Mouse (Mus musculus) adipocyte (in vitro differentiated cells): ENCODE results near the gene Galm.
"Not testable (repeated sequence)": the region's sequence is repeated elsewhere in the genome, so short reads cannot be mapped to it uniquely, and the experiment has no call there.

ENCODE experiments used
- DNase-seq: peaks from one replicate; pipeline ENCODE4 v3.0.0-alpha.2; 2016; ENCODE audit warnings: low spot score

Galm gene

DNA sequence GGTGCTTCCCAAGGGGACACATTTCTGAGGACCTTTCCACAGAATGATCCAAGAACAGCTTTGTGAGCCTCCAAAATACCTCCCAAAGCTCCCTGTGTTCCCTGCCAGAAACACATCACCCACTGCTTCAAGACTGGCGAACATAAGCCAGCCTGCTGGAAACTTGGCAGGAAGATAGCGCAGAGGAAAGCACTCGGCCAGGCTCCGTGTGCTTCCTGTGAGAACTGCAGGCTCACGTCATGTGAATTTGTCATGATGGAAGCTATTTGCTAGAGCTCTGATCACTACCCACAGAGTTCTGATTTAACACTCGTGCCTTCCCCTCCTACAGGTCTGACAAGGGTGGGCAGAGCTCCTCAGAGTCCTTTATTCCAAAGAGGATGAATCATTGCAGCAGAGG is 38.5 kb downstream of the Galm start:
- peak; percentile 59 for DNase-seq

DNA sequence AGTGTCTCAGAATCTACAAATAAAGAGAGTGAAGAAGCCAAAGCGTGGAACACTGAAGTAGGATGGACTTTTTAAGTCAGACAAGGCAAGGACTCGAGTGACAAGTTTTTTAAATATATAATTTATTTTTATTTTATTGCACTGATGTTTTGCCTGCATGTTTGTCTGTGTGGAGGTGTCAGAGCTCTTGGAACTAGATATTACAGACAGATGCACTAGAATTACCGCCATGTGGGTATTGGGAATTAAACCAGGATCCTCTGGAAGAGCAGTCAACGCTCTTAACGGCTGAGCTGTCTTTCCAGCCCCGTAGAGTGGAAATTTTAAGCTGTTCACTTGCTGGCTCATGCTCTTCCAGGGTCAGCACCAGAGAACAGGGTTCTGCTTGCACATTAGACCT is 39.1 kb downstream of the Galm start:
- DNase-seq: no peak

DNA sequence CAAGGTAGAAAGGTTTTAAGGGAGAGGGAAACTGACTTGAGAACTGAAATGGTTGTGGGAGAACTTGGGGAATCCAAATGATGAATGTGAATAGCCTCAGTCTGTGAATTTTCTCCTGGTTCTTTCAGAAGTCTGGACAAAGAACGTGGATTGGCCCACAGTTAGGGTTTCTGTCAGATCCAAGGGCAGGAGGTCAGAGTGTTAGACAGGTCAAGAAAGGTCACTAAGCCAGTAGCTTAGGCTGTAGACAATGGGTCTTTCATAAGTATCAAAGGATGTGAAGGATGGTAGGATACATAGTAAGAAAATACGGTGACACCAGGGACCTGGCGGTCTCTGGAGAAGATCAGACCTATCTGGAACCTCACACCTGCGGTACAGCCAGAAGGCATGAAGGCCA is 40.2 kb downstream of the Galm start:
- DNase-seq: no peak

DNA sequence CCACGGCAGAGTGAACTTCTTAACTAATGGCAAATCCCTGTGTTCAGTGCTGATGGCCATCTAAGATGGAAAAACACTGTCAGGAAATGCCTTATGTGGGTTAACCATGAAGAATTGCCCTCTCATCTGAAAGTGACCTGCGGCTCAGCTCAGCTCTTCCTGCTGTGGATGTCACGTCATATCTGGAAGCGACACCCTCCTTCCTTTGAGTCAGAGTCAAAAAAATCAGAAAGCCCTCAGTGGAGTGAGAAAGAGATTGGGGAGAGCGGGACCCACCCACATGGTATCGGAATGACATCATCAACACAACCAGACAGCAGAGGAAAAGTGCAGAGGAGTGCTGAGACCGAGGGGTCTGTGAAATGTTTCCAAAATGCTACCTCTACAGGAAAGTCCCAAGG is 40.6 kb downstream of the Galm start:
- DNase-seq: no peak

DNA sequence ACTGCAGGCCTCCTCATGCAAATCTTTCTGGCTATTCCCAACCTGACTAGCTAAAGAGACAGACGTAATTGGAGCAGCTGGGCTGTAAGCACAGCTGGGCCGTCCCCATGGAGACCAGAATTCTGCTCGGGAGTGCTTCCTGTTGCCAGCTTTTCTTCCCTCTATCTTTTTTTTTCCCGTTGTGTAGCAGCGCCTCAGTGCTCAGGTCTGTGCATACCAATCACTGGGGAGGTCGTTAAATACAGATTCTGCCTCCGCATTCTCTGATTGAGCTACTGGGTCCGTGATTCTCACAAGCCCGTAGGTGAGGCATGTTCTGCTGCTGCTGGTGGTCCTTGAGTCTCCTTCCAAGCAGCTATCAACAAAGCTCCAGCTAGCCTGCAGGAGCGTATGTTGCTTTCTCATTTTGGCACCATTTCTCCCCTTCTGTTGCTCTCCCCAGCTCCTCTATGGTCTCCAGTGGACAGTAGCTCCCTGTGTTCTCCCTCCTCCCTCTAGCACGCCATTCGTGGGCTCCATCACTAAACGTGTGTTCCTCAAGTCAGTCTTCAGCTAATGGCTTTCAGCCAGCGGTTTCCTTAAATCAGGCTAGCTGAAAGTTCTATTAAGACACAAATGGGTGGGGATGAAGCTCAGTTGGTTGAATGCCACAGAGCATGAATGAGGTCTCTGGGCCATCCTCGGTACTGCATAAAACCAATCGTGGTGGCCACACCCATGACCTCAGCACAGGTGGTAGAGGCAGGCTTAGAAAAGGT is 41.3 kb downstream of the Galm start:
- no peak for DNase-seq

DNA sequence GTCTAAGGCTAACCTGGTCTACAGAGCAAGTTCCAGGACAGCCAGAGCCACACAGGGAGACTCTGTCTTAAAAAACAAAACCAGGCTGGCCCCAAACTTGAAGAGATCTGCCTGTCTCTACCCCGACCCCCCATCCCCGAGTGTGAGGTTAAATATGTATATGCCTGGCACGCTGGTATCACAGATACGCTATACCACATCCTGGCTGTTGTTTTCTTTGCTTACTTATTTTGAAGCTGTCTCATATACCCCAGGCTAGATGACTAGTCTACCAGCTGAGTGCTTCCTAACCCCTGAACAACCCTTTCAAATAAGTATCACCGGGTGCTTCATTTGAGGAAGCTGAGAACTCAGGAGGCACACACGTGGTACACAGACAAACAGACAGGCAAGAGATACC is 42.5 kb downstream of the Galm start:
- DNase-seq: no peak

DNA sequence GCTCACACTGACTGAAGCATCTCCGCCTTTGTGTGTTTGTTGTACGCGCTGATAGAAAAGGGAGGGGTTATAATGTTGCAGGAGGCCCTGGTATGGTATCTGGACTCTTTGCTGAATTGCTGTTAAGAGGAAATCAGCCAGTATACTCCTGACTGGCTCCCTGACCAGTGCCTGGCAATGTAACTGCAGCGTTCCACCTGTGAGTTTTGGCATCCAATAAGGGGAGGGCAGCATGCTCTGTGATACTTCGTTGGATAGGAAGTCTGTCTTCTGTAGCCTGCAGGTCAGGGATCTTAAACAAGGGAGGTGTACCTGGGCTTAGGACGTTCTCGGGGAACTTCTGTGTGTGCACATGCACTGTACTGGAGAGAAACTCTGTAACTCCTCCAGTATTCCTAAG is 43.7 kb downstream of the Galm start:
- no peak for DNase-seq

DNA sequence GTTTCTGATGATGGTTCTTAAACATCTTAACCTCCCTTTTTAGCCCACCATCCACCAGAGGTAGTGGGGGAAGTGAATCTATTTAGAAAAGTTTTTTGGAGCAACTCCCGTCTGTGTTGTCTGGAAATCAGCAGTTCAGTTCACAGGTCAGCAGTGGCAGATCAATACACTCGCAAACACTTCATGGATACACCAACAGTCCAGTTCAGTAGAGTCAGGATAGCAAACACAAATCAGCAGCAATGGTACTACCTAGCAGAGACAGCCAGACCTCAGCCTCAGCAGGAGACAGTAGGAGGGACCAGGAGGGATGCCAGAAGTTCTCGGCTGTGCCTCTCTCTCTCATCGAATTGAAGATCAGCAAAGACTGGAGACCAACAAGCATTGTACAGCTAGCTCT is 44.7 kb downstream of the Galm start:
- no peak for DNase-seq

DNA sequence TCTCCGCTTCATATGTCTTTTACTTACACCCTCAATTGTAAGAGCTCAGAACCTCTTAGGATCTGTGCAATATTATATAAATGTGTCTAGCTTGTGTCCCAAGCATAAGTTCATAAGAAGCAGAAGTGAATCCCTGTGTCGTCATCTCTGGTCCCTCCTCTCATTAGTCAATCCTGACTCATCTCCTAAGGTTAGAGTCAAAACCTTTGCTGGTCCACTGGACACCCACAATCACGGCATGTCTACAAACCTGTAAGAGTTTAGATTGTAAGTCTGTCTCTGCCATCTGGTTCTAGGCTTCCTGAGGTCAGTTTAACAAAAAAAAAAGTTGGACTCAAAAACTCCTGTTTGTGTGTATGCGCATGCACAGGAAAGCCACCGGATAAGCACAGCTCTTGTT is 45.5 kb downstream of the Galm start:
- DNase-seq: no peak

DNA sequence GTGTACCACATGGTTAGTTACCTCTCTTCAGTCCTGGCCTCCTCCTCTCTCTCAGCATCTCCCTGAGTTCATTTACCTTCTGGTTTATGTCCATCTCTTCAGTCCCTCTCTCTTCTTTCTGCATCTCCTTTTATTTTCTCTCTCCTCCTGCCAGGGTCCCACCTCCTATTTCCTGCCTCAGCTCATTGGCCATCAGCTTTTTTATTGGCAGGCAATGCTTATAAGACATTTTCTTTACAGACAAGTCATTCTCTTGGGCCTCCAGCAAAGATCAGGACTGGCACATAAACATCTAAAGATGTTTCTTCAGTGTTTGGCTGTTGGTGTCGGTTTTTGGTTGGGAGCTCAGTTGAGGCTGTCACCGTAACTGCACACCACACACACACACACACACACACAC is 46.4 kb downstream of the Galm start:
- DNase-seq: no peak

DNA sequence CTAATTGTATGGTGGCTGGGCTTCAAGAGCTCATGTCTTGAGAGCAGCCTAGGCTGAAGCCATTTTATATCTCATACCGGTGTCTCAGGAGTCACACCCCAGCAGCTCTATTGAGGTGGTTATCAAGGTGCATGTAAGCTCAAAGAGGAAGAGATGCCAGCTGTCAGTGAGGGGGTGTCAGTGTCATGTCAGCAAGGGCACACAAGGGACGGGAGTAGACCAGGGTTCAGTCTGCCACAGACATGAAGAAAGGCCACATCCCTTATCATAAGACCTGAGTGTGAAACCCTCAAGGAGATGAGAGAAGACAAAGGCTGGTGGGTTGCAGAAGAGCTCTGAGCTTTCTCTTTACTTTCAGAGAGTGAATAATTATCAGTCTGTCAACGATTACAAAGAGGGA is 46.9 kb downstream of the Galm start:
- no peak for DNase-seq

DNA sequence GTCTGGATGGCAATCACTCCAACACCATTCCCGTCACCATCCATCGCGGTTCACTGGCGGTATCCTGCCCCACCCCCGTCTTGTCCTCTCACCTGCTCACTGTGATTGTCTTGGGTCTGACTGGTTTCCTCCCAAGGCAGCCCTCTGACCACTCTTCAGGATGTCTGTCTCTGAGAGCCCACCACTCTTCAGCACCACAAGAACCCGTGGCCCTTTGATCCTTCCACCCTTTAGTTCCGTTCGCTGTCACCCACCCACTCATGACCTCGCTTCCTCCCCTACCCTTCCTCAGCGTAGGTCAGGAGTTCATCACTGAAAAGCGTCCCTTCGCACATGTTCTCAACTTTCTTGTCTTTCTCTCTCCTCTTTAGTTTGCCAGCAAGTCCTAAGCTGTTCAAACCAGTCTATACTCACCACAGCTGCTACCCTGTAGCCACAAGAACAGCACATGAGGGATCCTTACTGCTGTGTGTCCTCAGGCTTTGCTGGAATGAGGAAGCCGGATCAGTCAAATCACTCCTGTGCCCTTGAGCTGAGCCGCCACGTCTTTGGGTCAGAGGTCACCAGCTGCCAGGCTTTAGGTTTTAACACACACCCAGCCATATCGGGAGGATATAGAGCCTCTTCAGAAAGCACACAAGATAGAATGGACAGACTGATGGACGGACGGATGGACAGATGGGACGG is 47.6 kb downstream of the Galm start:
- DNase-seq: no peak

DNA sequence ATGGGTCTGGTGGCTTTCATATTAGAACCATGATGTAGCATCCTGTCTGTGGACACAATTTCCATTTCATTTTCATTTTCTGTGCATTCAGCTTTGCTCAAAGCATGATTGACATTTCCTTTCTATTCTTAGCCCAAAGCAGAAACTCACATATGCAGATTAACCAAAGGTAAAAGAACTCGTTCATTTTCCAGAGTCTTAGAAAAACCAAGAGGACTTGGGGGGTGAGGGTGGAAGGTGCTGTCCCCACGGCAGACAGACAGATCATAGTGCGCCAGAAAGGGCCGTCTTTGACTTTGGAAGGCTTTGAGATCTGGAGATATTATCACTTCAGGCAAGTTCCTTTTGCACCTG is 48.1 kb downstream of the Galm start:
- DNase-seq: no peak

DNA sequence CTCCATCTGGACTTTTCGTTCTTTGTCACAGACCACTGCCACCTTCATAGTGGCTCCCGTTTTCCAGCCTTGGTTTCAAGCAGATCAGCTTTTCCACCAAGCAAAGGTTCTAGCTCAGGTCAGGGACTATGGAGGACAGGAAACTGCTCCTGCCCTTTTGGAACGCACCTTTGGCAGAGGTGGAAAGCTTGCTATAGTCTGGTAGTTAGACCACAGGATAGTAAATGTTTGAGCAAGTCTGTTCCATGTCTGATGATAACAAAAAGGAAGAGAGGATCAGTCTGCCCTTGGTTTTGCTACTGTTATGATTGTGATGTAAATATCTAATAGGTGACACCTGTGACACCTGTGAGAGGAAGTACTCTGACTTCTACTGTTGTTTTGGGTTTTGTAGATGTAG is 48.7 kb downstream of the Galm start:
- DNase-seq: no peak

DNA sequence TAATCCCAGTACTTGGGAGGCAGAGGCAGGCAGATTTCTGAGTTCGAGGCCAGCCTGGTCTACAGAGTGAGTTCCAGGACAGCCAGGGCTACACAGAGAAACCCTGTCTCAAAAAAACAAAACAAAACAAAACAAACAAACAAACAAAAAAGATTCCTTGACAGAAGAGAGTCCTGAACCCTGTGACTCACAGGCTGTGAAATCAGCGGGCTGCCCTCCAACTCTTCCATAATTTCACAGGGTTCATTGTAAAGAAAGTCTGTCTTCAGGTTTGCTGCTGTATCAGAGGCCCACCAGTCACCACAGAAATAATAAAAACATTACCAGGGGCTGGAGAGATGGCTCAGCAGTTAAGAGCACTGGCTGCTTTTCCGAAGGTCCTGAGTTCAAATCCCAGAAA is 51.6 kb downstream of the Galm start:
- not testable (repeated sequence) for DNase-seq

DNA sequence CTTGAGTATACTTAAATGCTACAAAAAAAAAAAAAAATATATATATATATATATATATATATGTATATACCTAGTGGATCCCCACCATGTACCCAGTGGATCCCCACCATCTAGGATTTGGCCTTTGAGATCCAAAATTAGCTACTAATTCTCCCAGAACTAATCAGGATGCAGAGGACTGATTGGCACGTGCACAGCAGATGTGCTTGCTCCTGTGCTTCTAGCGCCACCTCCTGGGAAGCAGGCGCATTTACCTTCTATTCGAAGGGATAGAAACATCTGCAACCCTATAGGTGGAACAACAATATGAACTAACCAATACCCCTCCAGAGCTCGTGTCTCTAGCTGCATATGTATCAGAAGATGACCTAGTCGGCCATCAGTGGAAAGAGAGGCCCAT is 52.7 kb downstream of the Galm start:
- peak; percentile 87 for DNase-seq

DNA sequence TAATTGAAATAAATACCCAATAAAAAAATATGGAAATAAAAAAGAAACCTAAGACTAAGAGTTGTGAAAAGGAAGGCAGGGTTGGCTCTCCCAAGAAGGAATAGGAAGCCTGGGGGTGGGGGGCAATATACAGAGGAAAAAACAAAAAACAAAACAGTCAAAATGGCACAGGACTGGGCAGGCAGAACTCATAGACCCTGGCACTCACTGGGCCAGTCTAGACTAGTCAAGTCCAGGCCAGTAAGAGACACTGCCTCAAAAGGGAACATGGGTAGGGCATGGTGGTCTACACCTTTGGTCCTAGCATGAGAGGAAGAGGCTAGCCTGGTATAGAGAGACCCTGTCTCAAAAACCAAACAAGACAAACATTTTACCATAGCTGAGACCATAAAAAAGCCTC is 53.2 kb downstream of the Galm start:
- DNase-seq: no peak

DNA sequence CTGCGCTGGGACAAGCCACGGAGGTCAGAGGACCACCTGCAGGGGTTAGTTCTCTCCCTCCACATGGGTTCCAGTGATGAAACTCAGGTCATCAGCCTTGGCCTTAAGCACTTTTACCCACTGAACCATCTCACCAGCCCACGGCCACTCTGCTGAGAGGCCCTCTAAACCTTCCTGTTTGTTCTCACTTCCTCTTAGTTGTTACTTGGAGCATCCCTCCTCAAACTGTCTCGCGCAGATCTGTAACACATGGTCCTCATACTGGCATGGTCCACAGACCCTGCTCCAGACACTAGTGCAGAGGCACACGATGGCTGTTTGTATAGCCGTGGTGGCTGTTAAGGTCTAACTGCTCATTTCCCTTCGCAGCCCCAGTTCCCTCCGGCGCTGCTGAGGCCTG is 56.3 kb downstream of the Galm start:
- DNase-seq: no peak

DNA sequence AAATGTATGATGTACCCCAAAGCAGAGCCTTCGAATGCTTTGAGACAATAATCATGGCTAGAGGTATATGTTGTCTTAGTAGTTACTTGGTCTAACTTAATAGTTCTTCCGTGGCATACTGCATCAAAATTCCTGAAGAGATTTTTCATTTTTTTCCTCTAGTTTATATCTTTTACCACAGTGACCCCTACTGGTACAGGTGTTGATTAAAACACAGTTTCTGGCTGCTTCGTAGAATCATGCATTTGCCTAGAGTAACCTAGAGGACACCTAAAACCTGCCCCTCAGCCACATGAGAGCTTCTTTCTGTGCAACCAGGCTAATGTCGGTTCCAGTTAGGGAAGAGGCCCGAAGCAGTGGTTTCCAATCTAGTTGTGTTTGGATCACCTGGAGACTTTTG is 65.8 kb downstream of the Galm start:
- DNase-seq: peak; percentile 54

DNA sequence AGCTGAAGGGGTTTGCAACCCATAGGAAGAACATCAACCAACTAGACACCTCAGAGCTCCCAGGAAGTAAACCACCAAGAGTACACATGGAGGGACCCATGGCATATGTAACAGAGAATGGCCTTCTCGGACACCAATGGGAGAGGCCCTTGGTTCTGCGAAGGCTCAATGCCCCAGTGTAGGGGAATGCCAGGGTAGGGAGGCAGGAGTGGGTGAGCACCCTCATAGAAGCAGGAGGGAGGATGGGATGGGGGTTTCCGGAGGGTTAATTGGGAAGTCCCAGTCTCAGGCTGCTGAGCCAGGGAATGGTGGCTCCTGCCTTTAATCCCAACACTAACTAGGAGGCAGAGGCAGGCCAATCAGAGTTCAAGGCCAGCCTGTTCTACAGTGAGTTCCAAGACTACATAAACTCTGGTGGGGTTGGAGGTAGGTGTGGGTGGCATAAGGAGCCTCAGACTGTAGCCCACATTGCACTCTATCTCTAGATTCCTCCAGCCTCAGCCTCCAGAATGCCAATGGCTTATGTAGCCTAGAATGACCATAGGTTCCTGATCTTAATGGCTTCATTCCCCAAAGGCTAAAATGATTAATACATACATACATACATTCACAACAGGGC is 72.0 kb downstream of the Galm start:
- DNase-seq: no peak

DNA sequence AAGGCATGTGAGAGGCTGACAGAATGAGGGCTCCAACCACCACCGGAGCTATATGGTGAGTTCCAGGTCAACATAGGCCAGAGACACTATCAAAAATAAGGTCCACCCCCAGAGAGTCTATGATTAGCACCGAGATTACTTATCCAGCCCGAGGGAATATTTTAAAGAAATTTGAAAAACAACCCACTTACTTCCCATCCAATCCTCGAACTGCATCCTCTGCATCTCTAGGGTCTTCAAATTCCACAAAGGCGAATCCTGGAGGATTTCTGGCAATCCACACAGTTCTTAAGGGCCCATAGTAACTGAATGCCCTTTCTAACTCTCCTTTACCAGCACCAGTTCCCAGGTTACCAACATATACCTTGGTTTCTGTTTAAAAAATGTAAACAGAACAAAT is 78.4 kb downstream of the Galm start:
- DNase-seq: no peak

DNA sequence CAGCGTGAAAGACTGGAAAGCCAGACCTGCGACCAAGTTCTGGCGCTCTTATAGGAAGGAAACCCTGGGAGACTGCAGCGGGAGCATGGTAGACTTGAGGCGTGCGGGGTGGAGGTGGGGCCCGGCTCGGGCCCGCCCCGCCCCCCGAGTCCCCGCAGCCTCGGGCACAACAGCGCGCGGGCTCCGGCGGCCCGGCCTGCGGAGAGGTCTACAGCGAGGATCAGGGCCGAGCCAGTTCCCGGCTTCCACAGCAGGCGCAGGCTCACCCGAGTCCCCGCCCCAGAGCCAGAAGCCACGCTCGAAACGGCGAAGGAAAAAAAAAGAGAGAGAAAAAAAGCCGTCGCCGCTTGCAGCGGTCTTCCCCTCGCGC is 79.0 kb downstream of the Galm start:
- DNase-seq: no peak

DNA sequence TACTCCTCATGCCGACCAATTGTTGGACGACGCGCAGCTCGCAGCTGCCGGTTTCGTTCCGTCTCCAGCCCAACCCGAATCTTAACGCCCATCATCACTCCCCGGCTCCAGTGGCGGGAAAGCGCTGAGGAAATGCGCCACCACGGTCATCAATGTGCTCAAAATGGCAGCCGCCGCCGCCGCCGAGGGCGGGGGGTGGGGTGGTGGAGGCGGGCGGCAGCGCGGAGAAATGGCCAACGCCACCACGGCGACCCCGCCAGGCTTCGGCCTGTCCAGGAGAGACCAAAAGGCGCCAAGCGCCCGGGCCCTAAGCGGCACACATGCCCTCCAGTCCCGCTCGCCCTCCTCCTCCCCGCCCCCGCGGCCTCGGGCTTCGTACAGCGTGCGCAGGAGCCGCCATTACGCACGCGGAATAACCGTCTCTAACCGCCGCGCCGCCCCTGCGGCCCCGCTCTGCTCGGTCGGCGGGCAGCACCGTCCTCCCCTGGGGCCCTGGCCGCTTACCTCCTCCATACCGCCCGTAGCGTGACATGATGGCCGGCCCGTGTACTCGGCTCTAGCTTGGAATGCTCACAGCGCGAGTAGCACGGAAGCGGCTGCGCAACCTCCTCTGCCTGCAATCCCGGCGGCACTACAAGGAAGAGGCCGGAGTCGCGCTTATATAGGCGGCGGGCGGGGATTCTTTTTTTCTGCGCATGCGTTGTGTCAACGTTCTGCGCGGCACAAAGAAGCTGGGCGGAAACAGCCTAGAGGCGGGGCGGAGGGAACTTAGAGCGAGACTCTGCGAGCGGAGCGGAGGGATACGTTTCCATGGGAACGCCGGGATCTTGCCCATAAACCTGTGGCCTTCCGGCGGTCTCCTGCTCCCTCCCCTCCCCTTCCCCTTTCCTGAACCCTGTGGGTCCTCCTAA is 79.7 kb downstream of the Galm start, which contains the start of the genes Srsf7 and Ttc39d:
Gene Srsf7 (minus strand): TSS at position 637 of the 911 bp plus-strand sequence.
Gene Ttc39d (plus strand): TSS at position 790 of the 911 bp plus-strand sequence.
- peak; percentile 99 for DNase-seq
